Mouse (Mus musculus) C2C12 (cell line): ENCODE data around the gene Gm11444.

Experiments
- CTCF ChIP-seq: IDR thresholded peaks from one replicate; pipeline ENCODE4 v1.5.1; 2011; ENCODE audit not compliant: control insufficient read depth, insufficient read depth, insufficient read length
- MAX ChIP-seq: IDR thresholded peaks from one replicate; pipeline ENCODE4 v1.6.1; 2011; ENCODE audit warnings: mild to moderate bottlenecking, control low read depth

DNA sequence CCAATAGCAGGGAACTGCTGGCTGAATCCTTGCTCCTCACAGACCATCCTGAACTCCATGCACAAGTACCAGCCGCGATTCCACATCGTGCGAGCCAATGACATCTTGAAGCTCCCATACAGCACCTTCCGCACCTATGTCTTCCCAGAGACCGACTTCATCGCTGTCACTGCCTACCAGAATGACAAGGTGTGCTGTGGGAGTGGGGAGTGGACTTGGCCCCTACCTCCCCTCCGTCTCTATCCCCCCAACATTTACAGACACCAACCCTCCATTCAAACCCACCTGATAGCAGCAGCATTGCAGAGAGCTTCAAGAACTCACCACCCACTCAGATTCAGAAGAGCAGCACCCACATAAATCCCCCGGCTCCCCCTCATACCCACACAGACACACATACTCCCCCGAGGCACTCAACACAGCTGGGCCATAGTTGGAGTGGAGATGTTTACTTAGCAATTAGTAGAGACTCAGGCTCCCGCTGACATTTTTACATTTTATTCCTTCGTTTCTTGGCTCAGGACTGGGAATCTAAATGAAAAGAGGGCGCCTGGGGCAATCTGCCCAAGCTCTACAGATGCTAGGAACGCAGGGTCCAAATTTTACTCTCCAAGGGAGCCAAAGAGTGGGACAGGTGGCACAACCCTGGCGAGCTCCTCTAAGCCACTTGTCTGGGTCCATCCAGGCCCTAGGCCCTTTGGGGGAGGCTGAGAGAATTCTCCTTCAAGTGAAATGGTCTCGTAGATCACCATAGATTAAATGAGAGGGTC is 14.2 kb downstream of the Gm11444 start:
- TF ChIP-seq MAX = no peak
- no peak for TF ChIP-seq CTCF
